Mouse (Mus musculus): ENCODE measurements at regions not wholly inside any gene's neighbourhood (a gene's known extent, or its start where the extent isn't known, plus 50 kb on each side); places are given as distances from the start of the nearest gene placed in this dataset.
"Not testable (repeated sequence)": the region's sequence is repeated elsewhere in the genome, so short reads cannot be mapped to it uniquely, and the experiment has no call there.

DNA sequence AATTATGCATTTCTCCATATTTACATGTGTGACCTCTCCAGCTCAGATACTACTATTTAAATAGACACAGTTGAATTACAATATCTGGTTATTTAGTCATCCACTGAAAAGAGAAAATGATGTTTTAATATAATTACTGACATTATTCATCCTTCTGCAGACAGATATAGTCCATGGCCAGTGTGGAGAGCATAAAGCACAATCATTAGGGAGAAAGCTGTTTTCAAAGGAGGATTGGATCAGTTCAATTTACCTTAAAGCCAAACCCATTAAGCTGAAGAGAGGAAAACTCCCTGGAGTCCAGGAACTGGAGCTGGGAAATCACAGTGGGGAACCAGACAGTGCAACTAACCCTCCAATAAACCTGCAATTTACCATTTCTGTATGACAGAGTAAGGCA lies 339.8 kb upstream of the Rgs17 start:
- DNase-seq, result no peak

DNA sequence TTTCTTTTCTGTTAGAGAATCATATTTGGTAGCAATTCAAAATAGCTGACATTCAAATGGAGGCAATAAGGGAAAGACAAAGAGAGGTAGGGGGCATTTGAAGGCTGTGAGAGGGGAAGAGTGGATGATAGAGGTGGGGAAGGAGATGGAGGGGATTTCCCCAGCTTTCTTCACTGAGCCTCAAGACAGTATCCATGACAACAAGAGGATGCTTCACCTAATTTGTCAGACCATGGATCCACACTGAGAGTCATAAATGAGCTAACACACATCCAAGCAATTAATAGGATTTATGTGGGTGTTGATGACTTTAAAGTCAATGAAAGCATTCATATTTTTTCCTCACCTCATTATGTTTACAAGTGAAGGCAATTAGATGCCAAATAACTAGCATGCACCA lies 343.5 kb upstream of the Rgs17 start:
- DNase-seq, result no peak

DNA sequence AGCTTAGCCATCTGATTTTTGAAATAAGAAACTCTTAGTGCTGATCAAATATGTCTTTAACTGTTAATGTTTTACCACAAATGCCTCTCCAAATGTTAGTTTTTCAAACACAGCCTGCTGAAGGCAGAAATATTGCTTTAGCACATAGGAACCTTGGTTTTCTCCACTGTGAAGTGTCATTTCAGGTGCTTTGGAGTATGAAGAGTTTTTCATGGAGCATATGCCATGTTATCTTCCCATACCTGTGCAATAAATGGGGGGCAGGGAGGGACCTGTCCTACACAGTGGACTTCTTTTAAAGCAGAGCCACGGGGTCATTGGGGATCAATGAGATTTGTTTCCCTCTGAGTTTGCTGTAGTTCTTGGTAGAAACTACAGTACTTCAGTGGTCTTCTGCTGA lies 369.2 kb upstream of the Rgs17 start:
- no peak for DNase-seq

DNA sequence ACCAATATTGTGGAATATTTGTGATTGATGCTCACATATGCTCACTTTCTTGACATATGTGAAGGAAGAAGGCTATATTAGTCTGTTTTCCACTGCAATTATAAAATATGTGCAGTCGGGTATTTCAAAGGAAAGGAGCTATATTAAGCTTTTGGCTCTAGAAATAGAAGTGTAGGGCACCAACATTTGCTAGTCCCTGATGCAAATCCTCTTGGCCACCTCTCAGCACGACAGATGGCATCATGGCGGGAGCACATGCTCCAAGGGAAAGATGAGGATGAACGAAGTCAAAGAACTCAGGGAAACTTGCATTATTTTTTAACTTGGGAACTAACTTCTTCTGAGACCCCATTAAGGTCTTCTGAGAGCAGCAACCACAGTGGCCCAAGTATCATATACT lies 374.4 kb upstream of the Rgs17 start:
- DNase-seq, result peak; percentile 78 to 83

DNA sequence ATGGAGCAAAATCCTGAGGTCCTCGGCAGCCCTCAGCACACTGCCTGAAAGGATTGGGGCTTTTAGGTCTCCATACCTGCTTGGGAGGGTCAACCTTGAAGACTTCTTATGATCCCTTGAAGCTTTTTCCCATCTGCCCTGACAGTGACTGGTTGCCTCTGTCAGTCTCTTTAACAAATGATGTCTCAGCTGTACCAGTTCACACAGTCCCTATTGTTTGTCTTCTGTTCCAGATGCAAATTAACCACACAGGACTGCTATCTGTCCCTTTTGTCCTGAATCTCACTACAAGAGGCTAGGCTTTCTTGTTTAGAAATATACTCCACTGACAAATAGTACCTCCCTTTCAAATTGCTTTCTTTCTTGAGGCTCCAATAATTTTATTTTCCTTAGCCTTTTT lies 375.6 kb upstream of the Rgs17 start:
- no peak for DNase-seq

DNA sequence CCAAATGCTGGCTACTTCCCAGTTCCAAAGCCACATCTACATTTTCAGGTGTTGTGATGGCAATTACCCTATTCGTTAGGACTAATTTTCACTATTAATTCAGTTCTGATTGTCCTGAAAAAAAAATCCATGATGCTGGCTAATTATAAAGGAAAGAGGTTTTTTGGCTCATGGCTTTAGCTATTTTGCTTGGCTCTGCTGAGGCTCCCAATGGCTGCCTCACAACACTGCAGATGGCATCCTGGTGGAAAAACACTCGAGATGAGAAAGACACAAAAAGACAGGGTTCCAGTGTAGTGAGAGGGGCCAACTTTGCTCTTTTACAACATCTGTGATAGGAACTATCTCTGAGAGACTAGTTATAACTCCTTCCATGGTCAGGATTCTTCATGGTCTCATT lies 376.5 kb upstream of the Rgs17 start:
- DNase-seq, result peak; percentile 26 to 31

DNA sequence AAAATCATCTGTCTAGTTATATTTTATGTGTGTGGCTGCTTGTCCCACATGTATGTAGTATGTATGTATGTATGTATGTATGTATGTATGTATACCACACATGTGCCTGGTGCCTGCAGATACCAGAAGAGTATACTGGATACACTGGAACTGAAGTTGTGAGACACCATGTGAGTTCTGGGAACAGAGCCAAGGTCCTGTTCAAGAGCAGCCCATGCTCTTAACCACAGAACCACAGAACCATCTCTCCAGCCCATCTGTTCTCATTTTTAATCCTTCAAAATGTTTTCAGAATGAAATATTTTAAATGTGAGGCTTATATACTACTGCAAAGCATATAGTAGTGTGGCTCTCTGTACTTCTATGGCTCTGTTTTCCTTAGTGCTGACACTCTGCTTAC lies 379.3 kb upstream of the Rgs17 start:
- peak; percentile 6 to 23 for DNase-seq

DNA sequence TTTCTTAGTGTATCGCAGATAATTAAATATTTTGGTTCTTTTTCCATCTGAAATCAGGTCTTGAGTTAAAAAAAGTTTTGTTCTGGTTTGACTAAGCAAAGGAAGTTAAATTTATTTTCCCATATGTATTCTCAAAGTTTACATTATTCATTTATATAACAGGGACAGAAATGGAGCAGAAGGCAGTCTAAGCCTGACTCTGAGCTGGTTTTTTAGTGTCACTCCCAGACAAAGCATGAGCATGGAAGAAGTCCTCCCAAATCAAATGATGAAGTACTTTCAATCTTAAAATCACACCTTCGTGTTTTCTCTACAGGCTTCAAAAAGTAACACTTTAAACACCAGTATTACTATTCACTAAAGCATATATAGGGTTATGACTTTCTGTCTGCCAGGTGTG lies 387.2 kb upstream of the Rgs17 start:
- DNase-seq, result no peak

DNA sequence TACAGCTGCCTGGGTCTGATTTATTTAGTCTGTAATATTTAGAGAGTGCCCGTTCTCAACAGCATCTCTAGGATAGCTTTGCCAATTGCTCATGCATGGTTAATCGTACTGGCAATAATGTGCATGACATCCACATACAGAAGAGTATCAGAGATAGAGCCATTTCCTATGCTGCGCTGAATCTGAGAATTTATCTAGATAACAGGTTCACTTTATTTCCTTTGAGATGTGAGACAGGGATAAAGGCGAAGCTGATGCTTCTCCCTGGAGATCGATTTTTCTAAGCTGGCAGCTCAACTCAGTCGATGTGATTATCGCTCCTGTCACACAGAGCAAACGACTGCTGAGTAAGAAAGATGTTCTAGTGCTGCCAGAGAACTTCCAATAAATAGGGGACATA lies 416.7 kb upstream of the Oprm1 start:
- no peak for DNase-seq

DNA sequence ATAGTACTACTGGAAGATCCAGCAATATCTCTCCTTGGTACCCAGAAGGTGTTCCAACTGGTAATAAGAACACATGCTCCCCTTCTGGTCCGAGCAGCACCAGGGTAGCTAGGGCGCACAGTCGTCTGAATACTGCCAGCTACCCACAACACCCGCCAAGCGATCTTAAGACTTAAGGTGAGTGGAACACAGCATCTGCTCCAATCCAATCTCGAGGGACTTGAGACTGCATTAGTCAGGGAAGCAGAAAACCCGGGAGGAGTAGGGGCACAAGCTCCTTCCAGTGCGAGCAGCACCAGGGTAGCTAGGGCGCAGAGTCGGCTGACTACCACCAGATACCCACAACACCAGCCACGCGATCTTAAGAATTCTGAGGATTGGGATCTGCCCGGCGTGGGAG lies 409.1 kb upstream of the Oprm1 start:
- DNase-seq, result not testable (repeated sequence)

DNA sequence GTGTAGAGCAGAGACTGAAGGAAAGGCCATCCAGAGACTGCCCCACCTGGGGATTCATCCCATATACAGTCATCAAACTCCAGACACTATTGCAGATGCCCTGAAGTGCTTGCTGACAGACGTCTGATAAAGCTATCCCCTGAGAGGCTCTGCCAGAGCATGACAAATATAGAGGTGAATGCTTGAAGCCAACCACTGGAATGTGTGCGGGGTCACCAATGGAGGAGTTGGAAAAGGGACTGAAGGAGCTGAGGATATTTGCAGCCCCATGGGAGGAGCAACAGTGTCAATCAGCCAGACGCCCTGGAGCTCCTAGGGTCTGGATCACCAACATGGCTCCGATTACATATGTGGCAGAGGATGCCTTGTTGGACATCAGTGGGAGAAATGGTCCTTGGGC lies 392.1 kb upstream of the Oprm1 start:
- no peak for DNase-seq

DNA sequence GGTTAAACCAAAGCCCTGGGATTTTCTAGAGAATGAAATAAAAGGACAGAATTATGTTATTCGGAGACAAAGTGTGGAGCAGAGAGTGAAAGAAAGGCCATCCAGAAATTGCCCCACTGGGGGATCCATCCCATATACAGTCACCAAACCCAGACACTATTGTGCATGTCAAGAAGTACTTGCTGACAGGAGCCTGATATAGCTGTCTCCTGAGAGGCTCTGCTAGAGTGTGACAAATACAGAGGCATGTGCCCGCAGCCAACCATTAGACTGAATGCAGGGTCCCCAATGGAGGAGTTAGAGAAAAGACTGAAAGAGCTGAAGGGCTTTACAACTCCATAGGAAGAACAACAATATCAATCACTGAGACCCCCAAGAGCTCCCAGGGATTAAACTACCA lies 386.6 kb upstream of the Oprm1 start:
- no peak for DNase-seq

DNA sequence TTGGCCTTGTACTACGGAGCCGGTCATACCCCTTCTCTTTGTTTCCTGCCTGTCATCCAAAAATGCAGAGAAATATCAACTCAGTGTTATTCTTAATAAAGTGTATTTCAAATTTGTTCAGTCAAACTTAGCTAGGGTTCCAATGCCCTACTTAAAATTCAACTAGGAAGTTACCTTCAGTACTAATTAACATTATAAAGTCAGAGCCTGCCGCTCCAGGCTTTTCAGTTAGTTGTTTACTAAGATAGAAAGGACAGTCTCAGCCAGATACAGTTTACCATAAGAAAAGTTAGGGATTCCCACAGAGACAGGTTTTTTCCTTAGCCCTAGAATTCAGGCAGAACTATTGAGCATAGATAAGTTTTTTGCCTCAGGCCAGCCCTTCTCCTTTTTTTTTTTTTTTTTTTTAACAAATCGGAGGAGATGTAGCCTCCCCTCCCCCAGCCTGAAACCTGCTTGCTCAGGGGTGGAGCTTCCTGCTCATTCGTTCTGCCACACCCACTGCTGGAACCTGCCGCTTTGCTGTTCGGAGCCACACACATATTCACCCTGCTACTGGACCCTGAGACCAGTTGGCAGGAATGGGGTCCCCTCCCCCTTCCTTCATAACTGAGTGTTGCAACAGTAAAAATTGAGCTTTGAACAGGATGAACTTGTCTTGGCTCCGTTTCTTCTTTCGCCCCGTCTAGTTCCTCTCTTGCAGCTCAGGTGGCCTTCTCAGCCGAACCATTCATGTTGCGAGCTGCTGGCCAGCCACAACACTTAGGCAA lies 340.8 kb upstream of the Oprm1 start:
- DNase-seq, result not testable (repeated sequence)

DNA sequence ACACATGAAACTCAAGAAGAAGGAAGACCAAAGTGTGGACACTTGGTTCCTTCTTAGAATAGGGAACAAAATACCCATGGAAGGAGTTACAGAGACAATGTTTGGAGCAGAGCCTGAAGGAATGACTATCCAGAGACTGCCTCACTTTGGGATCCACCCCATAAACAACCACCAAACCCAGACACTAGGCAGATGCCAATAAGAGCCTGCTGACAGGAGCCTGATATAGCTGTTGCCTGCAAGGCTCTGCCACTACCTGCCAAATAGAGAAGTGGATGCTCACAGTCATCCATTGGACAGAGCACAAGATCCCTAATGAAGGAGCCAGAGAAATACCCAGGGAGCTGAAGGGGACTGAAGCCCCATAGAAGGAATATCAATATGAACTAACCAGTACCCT lies 340.1 kb upstream of the Oprm1 start:
- not testable (repeated sequence) for DNase-seq

DNA sequence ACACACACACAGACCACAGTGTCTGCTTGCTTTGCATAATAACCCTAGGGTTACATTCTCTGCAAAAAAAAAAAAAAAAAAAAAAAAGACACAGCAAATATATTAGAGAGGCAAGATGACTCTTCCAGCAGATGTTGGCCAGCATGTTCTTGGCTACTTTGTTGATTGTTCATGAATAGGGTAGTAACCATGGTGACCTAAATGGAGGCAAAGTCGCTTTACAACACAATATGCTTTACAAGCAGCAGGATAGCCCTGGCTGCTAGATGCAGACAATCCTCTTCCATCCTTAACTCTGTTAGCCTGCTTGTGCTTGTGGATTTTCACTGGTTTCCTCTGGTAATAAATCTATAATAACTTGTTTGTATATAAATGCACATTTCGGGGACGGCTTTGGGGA lies 292.5 kb upstream of the Oprm1 start:
- no peak for DNase-seq

DNA sequence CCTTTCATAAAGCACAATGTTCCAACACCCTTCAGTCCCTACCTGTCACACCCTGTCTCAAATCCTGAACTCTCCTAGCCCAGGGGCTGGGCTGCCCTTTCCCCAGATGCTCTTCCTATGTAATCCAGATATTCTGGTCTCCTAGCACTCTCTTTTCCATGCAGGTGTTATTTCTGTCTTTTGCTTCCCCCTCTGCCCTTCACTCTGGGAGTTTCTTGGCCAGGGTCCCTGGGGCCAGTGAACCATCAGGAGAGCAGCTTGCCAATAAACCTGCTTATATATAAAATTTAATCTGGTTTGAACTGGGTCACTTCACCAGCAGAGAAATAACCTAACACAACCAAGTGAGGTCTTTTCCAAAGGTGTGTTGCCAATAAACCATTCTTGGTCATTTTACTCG lies 278.0 kb upstream of the Oprm1 start:
- no peak for DNase-seq

DNA sequence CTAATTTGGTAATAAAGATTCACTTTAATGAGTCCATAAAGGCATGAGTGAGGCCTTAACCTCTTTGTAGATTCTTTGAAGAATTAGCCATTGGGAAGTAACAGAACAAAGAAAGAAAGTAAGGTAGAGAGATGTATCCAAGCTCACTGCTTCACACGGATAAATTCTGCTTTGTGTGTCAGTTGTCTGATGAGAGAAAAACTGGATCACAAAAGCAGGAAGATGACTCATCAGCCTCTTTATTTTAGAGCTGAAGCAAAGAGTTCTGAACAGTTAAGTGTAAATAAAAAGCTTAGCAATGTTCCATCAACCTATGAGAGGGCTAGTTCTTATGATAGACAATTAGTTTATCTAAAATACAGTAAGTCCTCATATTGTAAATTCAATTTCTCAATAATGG lies 269.7 kb upstream of the Oprm1 start:
- DNase-seq, result no peak

DNA sequence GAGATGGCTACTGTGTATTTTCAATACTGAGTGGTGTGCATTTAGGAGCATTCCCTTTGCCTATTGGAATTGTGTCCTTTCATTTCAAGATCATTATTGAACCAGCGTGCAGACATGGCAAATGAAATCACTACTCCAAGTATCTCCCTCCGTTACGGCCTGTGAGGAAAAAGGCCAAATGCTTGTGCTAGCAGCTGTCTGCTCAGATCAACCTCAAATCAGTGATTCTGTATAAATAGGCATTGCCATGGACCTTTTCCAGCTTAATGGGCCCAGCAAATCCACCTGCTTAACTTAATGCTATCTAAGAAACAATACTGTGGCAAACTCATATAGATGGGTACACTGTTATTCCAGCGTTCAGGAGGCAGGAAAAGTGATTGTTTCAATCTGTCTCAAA lies 265.6 kb upstream of the Oprm1 start:
- peak; percentile 14 to 16 for DNase-seq

DNA sequence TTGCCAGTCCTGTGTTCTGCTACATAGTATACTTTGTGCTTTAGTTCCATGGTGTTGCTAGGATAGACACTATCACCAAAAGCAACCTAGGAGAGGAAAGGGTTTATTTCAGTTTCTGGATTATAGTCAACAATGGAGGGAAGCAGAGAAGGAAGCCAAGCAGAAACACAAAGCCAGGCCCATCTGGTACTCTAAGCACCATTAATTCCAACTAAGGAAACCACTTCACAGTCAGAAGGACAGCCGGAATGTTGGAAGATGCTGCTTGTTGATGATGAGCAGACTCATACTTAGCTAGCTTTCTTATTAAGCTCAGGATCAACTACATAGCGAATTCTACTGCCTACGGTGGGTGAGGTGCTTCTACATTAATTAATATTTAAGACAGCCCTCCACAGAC lies 263.2 kb upstream of the Oprm1 start:
- no peak for DNase-seq

DNA sequence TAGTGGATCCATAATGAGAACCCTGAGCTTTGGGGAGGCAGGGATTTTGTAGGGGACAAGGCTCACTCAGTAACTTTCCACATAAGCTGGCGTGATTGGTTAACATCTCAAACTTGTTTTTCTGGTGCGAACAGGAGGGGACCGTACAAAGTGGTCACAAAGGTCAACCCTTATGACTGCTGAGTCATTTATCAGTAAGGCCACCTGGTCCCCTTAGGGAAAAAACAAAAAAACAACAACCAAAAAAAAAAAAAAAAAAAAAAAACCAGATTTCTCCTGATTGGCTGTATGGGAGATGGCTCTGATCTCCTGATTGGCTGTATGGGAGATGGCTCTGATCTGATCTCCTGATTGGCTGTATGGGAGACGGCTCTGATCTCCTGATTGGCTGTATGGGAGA lies 244.0 kb upstream of the Oprm1 start:
- DNase-seq, result no peak

DNA sequence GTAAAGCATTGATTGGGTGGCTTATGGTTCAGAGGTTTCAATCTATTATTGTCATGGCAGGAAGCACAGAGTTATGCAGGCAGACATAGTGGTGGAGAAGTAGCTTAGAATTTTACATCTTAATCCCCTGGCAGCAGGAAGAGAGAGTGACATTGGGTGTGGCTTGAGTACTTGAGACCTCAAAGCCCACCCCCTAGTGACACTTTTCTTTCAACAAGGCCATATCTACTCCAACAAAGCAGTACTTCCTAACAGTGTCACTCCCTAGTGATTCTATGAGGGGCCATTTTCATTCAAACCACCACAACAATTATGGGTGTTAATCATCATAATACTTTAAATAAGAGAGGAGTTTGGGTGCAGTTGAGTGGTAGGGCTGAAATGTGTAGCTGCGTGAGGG lies 195.8 kb upstream of the Oprm1 start:
- no peak for DNase-seq

DNA sequence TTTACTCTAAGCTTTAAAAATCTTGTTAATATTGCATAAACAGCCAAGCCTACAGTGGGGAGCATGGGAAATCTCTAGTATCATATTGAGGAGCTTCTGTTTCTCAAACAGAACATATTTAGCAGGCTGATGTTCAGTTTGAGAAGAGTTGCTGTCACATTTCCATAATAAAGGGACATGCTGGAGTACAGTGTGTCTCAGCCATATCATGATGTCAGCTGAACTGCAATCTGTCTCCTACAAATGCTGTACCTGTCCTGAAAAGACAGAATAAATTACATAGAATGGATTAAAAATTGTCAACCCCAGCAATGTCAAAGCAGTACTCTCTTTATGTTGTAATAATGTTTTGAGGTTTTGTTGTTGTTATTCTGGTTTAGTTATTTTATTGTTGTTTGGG lies 179.7 kb upstream of the Oprm1 start:
- no peak for DNase-seq

DNA sequence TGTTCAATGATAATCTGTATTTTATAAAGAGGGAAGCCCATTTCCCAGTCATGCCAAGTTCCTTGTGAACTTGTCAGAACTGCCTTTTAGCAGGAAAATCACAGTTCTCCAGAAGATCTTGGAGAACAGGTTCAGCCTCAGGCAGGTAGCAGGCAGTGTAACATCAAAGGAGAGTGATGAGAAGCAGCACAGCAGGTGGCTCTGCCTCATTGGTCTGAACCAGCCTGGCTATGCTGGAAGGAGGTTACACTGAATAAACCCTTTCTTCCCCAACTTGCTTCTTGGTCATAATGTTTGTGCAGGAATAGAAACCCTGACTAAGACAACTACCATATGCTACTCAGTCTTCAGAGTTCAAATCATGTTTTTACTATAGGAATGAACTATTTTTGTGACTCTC lies 172.5 kb upstream of the Oprm1 start:
- DNase-seq, result not testable (repeated sequence)

DNA sequence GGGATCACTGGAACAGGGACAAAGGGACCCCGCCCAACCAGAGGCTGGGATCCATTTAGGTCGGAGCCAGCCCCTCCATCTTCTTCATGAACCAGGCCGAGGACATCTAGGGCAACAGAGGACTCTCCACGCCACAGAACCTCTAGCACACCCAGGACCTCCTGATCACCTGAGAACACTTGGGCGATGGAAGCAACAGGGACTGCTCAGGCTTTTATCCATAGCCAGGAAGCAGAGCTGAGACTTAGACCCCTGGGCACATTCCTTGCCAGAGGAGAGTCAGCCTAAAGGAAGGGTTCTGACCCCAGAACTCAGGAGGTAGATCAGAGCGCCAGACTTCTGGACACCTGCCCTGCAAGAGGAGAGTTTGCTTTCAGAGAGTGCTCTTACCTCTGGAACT lies 168.1 kb upstream of the Oprm1 start:
- DNase-seq, result no peak

DNA sequence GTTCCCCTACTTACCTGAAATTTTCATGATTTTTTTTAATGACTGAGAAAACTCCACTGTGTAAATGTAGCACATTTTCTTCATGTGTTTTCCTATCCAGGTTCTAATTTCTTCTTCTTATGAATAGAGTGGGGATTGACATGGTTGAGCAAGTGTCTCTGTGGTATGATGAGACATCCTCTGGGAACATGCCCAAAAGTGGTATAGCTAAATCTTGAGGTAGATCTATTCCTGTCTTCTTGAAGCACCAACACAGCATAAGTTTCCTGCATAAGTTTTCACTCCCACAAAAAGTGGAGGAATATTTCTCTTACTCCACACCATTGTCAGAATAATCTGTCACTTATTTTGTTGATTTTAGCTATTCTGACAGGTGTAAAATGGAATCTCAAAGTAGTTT lies 161.1 kb upstream of the Oprm1 start:
- DNase-seq, result no peak

DNA sequence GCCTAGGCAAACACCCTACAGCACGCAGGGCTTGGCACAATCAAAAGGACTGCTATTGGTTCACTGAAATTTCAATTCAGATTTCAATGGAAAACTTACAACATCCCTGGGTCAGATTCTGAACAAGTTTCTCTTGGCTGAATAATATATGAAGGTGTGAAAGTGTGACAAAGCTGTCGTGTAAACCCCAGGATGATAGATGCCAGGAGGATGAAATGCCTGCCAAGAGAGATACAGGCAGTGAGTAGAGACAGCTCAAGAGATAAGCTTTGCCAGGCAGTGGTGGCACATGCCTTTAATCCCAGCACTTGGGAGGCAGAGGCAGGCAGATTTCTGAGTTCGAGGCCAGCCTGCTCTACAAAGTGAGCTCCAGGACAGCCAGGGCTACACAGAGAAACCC lies 159.7 kb upstream of the Oprm1 start:
- DNase-seq, result not testable (repeated sequence)

Data from cerebellum, adult 18-20 months (tissue).